In genomic region chr10:93547741-93548270, GRCm38 (mm10) we compare ENCODE assay signal across 28 mouse cellular contexts. TPM values are rescaled to one million over a fixed set of nuclear protein-coding genes. Genes with fewer than 3 reads are reported as not detected.
DNase-seq lines count a peak whose midpoint lies in the region; ATAC-seq and TF ChIP-seq lines count a peak whose summit lies in the region.
"Had no signal": no experiment of that assay in that cellular context is flagged by ENCODE, and none has a peak within 500 bp of the region (broad histone marks: within the 10 kb centered on the region; RNA-seq: fewer than 3 reads in every experiment).

No protein-coding gene starts in this region.

- in situ Hi-C loops in ES-E14 (cut with MboI; ENCODE audit: low sequenced_read_pairs in 2 of 2, unreplicated experiment in 2 of 2): no loop called here

- no peak for TF ChIP-seq CTCF in kidney, postnatal 0 days (IDR thresholded peaks at IDR 0.05; ENCODE audit: low read depth)

- H3K9me3 ChIP-seq in heart, embryonic 12.5 days (replicated peaks): no peaks in the 10 kb centered on the region
- no peaks in the 10 kb centered on the region for H3K9me3 ChIP-seq in kidney, postnatal 0 days (replicated peaks; ENCODE audit: low read length)
- H3K9me3 ChIP-seq in kidney, embryonic 15.5 days (replicated peaks): no peaks in the 10 kb centered on the region
- no peaks in the 10 kb centered on the region for H3K9me3 ChIP-seq in ES-E14 (ENCODE audit: control insufficient read depth, insufficient read depth, low read depth, low read length)
- H3K9me3 ChIP-seq: forebrain, embryonic 10.5 days; forebrain, embryonic 15.5 days; G1E; heart, embryonic 10.5 days; hindbrain, embryonic 12.5 days; hindbrain, embryonic 15.5 days had no signal

- no peak for ATAC-seq in heart, embryonic 12.5 days (ENCODE audit: insufficient number of reproducible peaks, low FRiP score)
- ATAC-seq in kidney, postnatal 0 days (replicated peaks; ENCODE audit: low FRiP score, low read depth): 0 out of 2 replicates have a peak, but pooled peaks have one; percentile 17
- ATAC-seq in kidney, embryonic 15.5 days (replicated peaks; ENCODE audit: low FRiP score): no peak
- ATAC-seq: CD4-positive, CD25-positive, alpha-beta regulatory T cell, adult 4 months; forebrain, embryonic 15.5 days; Patski had no signal

- no peak overlapping the region for H3K9ac ChIP-seq in heart, embryonic 12.5 days
- H3K9ac ChIP-seq in kidney, postnatal 0 days (ENCODE audit: low read depth, low read length): no peak overlapping the region
- no peak overlapping the region for H3K9ac ChIP-seq in kidney, embryonic 15.5 days
- H3K9ac ChIP-seq in ES-E14 (ENCODE audit: insufficient read depth, low read depth, low read length, poor library complexity, severe bottlenecking): 0 out of 2 replicates have a peak overlapping the region, but pooled peaks have one; percentile 18
- H3K9ac ChIP-seq: forebrain, embryonic 15.5 days; hindbrain, embryonic 12.5 days; hindbrain, embryonic 15.5 days had no signal

- no peak overlapping the region for H3K4me2 ChIP-seq in heart, embryonic 12.5 days
- no peak overlapping the region for H3K4me2 ChIP-seq in kidney, postnatal 0 days (ENCODE audit: low read length)
- H3K4me2 ChIP-seq in kidney, embryonic 15.5 days: no peak overlapping the region
- H3K4me2 ChIP-seq: forebrain, embryonic 15.5 days; hindbrain, embryonic 12.5 days; hindbrain, embryonic 15.5 days had no signal

- H3K27me3 ChIP-seq in heart, embryonic 12.5 days (replicated peaks): no peaks in the 10 kb centered on the region
- H3K27me3 ChIP-seq in kidney, postnatal 0 days (ENCODE audit: insufficient read depth, low read length): no peaks in the 10 kb centered on the region
- no peaks in the 10 kb centered on the region for H3K27me3 ChIP-seq in kidney, embryonic 15.5 days
- H3K27me3 ChIP-seq: forebrain, embryonic 15.5 days; hindbrain, embryonic 12.5 days; hindbrain, embryonic 15.5 days; Patski had no signal

- H3K27ac ChIP-seq in heart, embryonic 12.5 days (ENCODE audit: poor library complexity, severe bottlenecking): no peak overlapping the region
- H3K27ac ChIP-seq in kidney, postnatal 0 days: no peak overlapping the region
- no peak overlapping the region for H3K27ac ChIP-seq in kidney, embryonic 15.5 days
- no peak overlapping the region for H3K27ac ChIP-seq in ES-E14 (ENCODE audit: insufficient read depth, low read depth, low read length, poor library complexity, severe bottlenecking)
- H3K27ac ChIP-seq: forebrain, embryonic 15.5 days; heart, adult 2 months; heart, embryonic 10.5 days; hindbrain, embryonic 12.5 days; hindbrain, embryonic 15.5 days had no signal

- H3K4me1 ChIP-seq in heart, embryonic 12.5 days (replicated peaks): no peaks in the 10 kb centered on the region; the same call in 1 of the 2 replicates
- no peaks in the 10 kb centered on the region for H3K4me1 ChIP-seq in kidney, postnatal 0 days (replicated peaks; ENCODE audit: insufficient read depth, low read length)
- no peaks in the 10 kb centered on the region for H3K4me1 ChIP-seq in kidney, embryonic 15.5 days
- peaks cover 1 to 18% of the 10 kb centered on the region in 2 experiments; a peak in 3 of 4 replicates for H3K4me1 ChIP-seq in ES-E14 (ENCODE audit: control insufficient read depth in 2 of 2, insufficient read depth in 2 of 2, low read length in 2 of 2, poor library complexity in 1 of 2)
- H3K4me1 ChIP-seq: forebrain, embryonic 15.5 days; hindbrain, embryonic 12.5 days; hindbrain, embryonic 15.5 days had no signal

- H3K36me3 ChIP-seq in heart, embryonic 12.5 days: no peaks in the 10 kb centered on the region
- H3K36me3 ChIP-seq in kidney, postnatal 0 days (ENCODE audit: insufficient read depth, low read length): no peaks in the 10 kb centered on the region
- H3K36me3 ChIP-seq in kidney, embryonic 15.5 days: no peaks in the 10 kb centered on the region
- no peaks in the 10 kb centered on the region for H3K36me3 ChIP-seq in ES-E14 (ENCODE audit: control insufficient read depth, insufficient read depth, low read length, poor library complexity, severe bottlenecking)
- H3K36me3 ChIP-seq: forebrain, embryonic 10.5 days; forebrain, embryonic 15.5 days; G1E; heart, embryonic 10.5 days; hindbrain, embryonic 12.5 days; hindbrain, embryonic 15.5 days had no signal

- 80% methylated on average over 4 of the region's 4 CpGs for WGBS in heart, embryonic 12.5 days
- WGBS in kidney, postnatal 0 days: 97% methylated on average over 4 of the region's 4 CpGs
- WGBS in kidney, embryonic 15.5 days: 91% methylated on average over 4 of the region's 4 CpGs

- DNase-seq in heart, adult 11 months: peak; percentile 82
- DNase-seq in kidney, postnatal 0 days (ENCODE audit: low spot score): no peak
- no peak for DNase-seq in ES-E14 (ENCODE audit: low read depth, low spot score)
- no peak for DNase-seq in urinary bladder, adult 18-20 months (ENCODE audit: low spot score in 2 of 2)
- DNase-seq: adrenal gland, postnatal 10 days; adrenal gland, postnatal 36 days; cerebellum, adult 18-20 months; cerebellum, adult 9-10 months; cerebellum, postnatal 14 days; gastrocnemius, postnatal 25 days; heart, adult 2 months had no signal

- H3K4me3 ChIP-seq in heart, embryonic 12.5 days: no peak overlapping the region
- no peak overlapping the region for H3K4me3 ChIP-seq in kidney, postnatal 0 days (replicated peaks; ENCODE audit: low read depth, low read length)
- no peak overlapping the region for H3K4me3 ChIP-seq in kidney, embryonic 15.5 days (replicated peaks)
- no peak overlapping the region for H3K4me3 ChIP-seq in ES-E14 (ENCODE audit: insufficient read depth in 1 of 2, low read depth in 1 of 2, low read length in 2 of 2, poor library complexity in 1 of 2, severe bottlenecking in 1 of 2)
- H3K4me3 ChIP-seq: forebrain, embryonic 10.5 days; forebrain, embryonic 15.5 days; heart, adult 2 months; heart, embryonic 10.5 days; hindbrain, embryonic 12.5 days; hindbrain, embryonic 15.5 days had no signal

TF ChIP-seq in ES-E14, 5 proteins besides CTCF, POLR2A, EP300 and RAD21:
- no peak for TF ChIP-seq MAFK (IDR thresholded peaks at IDR 0.05; ENCODE audit: insufficient read depth, low read depth, low read length)
- no peak for TF ChIP-seq CHD2 (IDR thresholded peaks at IDR 0.05; ENCODE audit: low read depth, low read length)
- TF ChIP-seq ZC3H11A (IDR thresholded peaks at IDR 0.05; ENCODE audit: borderline replicate concordance, low read depth, low read length): no peak
- TF ChIP-seq HCFC1 (IDR thresholded peaks at IDR 0.05; ENCODE audit: borderline replicate concordance, insufficient read depth, low read length): no peak
- no peak for TF ChIP-seq ZNF384 (IDR thresholded peaks at IDR 0.05; ENCODE audit: low read depth, low read length)

RNA-seq across cellular contexts. Expression of gene Ccdc38, which starts 7.4 kb away (rescaled TPM):
- polyA plus RNA-seq in heart, embryonic 12.5 days (2016; fragmentation: Nextera tagmentation; extraction: Ambion mirVana): 0.21 and 0.26 TPM in 2 replicates
- 0.26 and 0.29 TPM in 2 replicates for polyA plus RNA-seq in kidney, postnatal 0 days (2015; fragmentation: Nextera tagmentation; extraction: Ambion mirVana)
- 0.31 and 0.42 TPM in 2 replicates for polyA plus RNA-seq in kidney, embryonic 15.5 days (2015; fragmentation: Nextera tagmentation; extraction: Ambion mirVana)
- total RNA-seq in ES-E14 (2012; rRNA removed): 0.85 and 2.6 TPM in 2 replicates
- total RNA-seq: adrenal gland, adult 18-20 months; adrenal gland, postnatal 36 days; gastrocnemius, adult 8-10 months; gastrocnemius, postnatal 25 days; heart, adult 2 months; heart, postnatal 25 days; hematopoietic stem cell, adult 5-6 weeks had no signal
- polyA plus RNA-seq: G1E; heart, adult 2 months had no signal

RNA-seq across cellular contexts. Expression of gene Amdhd1, which starts 8.0 kb away (rescaled TPM):
- 0.22 and 0.51 TPM in 2 replicates for polyA plus RNA-seq in heart, embryonic 12.5 days (2016; fragmentation: Nextera tagmentation; extraction: Ambion mirVana)
- polyA plus RNA-seq in kidney, postnatal 0 days (2015; fragmentation: Nextera tagmentation; extraction: Ambion mirVana): 2.8 and 3.5 TPM in 2 replicates
- polyA plus RNA-seq in kidney, embryonic 15.5 days (2015; fragmentation: Nextera tagmentation; extraction: Ambion mirVana): 0.62 and 1.1 TPM in 2 replicates
- total RNA-seq in ES-E14 (2012; rRNA removed): 0.16 and 0.40 TPM in 2 replicates
- total RNA-seq: adrenal gland, adult 18-20 months; common myeloid progenitor, adult 5-6 weeks; G1E; gastrocnemius, adult 8-10 months; gastrocnemius, postnatal 25 days; heart, adult 2 months; heart, postnatal 25 days; hematopoietic stem cell, adult 5-6 weeks had no signal
- polyA plus RNA-seq: forebrain, embryonic 15.5 days; G1E had no signal

RNA-seq across cellular contexts. Expression of gene Snrpf, which starts 41.7 kb away (rescaled TPM):
- 84.8 and 85.4 TPM in 2 replicates for polyA plus RNA-seq in heart, embryonic 12.5 days (2016; fragmentation: Nextera tagmentation; extraction: Ambion mirVana)
- polyA plus RNA-seq in kidney, postnatal 0 days (2015; fragmentation: Nextera tagmentation; extraction: Ambion mirVana): 119 and 121 TPM in 2 replicates
- 139 TPM in 2 replicates for polyA plus RNA-seq in kidney, embryonic 15.5 days (2015; fragmentation: Nextera tagmentation; extraction: Ambion mirVana)
- total RNA-seq in ES-E14 (2012; rRNA removed): 77.7 and 103 TPM in 2 replicates

RNA-seq across cellular contexts. Expression of gene Hal, which starts 59.2 kb away (rescaled TPM):
- polyA plus RNA-seq in heart, embryonic 12.5 days (2016; fragmentation: Nextera tagmentation; extraction: Ambion mirVana): not detected in 2 replicates
- polyA plus RNA-seq in kidney, postnatal 0 days (2015; fragmentation: Nextera tagmentation; extraction: Ambion mirVana): not detected in 2 replicates
- 0.14 and 0.21 TPM in 2 replicates for polyA plus RNA-seq in kidney, embryonic 15.5 days (2015; fragmentation: Nextera tagmentation; extraction: Ambion mirVana)
- total RNA-seq in ES-E14 (2012; rRNA removed): 2.2 and 5.7 TPM in 2 replicates
- total RNA-seq: hematopoietic stem cell, adult 5-6 weeks had no signal
- polyA plus RNA-seq: forebrain, embryonic 15.5 days; G1E; heart, embryonic 14.5 days; heart, postnatal 0 days had no signal
